Mouse (Mus musculus) testis, adult 2 months (tissue): ENCODE measurements around the gene Fchsd2. TPM values are rescaled to one million over a fixed set of nuclear protein-coding genes. Genes with fewer than 3 reads are reported as not detected.

ENCODE experiments used
- H3K27ac ChIP-seq: fragments of 200-500 bp; 2 replicates; pipeline ENCODE4 v1.5.1; 2012; ENCODE audit warnings: low read depth, low read length; ENCODE audit not compliant: control insufficient read depth, insufficient read depth
- H3K27me3 ChIP-seq: fragments of 200-500 bp; 2 replicates; pipeline ENCODE4 v1.6.1; 2012; ENCODE audit warnings: mild to moderate bottlenecking, low read length, moderate library complexity; ENCODE audit not compliant: control insufficient read depth, insufficient read depth
- H3K36me3 ChIP-seq: fragments of 200-500 bp; 2 replicates; pipeline ENCODE4 v1.6.1; 2012; ENCODE audit warnings: mild to moderate bottlenecking, low read length; ENCODE audit not compliant: control insufficient read depth, insufficient read depth
- H3K4me1 ChIP-seq: fragments of 200-500 bp; 2 replicates; pipeline ENCODE4 v1.6.1; 2012; ENCODE audit warnings: low read length; ENCODE audit not compliant: control insufficient read depth, insufficient read depth
- H3K4me3 ChIP-seq: fragments of 200-500 bp; 2 replicates; pipeline ENCODE4 v1.5.1; 2012; ENCODE audit warnings: low read depth, mild to moderate bottlenecking, low read length, moderate library complexity, mixed read lengths; ENCODE audit not compliant: control insufficient read depth
- CTCF ChIP-seq: fragments of 200-500 bp; IDR thresholded peaks from 2 replicates; pipeline ENCODE4 v1.5.1; 2012; ENCODE audit warnings: low read depth, mild to moderate bottlenecking, inconsistent platforms, low read length, moderate library complexity; ENCODE audit not compliant: control insufficient read depth, insufficient read depth, insufficient replicate concordance
- POLR2A ChIP-seq: fragments of 200-500 bp; IDR thresholded peaks from 2 replicates; pipeline ENCODE4 v1.6.1; 2012; ENCODE audit warnings: low read depth, mild to moderate bottlenecking, inconsistent platforms, low read length, moderate library complexity; ENCODE audit not compliant: control insufficient read depth
- polyA plus RNA-seq: library from polyadenylated mRNA; depleted of rRNA; stranded (reverse); fragments of >200 nt; gene quantifications from 2 replicates; pipeline ENCODE4 v1.2.3, GENCODE M21; 2012; rRNA removed

Fchsd2 gene
- polyA plus RNA-seq, 1 experiment: 5.8 TPM

DNA sequence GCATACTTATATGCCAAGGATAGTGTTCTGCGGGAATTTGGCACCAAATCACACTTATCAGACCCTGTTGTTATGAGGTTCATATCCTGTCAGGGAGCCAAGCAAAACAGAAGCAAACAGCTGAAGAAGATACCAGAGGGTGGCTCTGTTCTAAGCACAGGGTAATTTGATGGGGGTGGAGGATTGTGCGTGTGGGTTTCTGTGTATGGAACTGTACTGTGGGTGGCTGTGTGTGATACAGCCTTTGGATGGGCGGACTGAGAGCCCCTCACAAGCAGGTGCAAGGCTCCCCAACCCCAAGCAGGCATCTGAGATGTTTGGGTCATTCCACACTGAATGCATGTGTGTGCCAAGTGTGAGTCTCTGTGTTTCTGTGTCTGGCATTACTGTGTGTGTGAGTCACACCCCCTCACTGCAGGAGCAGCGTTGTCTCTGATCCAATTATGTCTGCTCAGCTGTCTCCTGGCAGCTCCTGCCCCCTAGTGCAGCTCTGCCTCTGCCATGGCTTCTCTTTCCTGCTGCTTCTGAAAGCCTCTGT, 236.0 kb downstream of the Fchsd2 start:
- Histone ChIP-seq H3K27me3 (no peaks in the 10 kb centered on the region), H3K27ac (no peak overlapping the region), H3K36me3 (no peaks in the 10 kb centered on the region), H3K4me1 (peaks cover 4% of the 10 kb centered on the region; the same call in 1 of the 2 replicates), H3K4me3 (no peak overlapping the region)
- TF ChIP-seq POLR2A (no peak), CTCF (no peak)

DNA sequence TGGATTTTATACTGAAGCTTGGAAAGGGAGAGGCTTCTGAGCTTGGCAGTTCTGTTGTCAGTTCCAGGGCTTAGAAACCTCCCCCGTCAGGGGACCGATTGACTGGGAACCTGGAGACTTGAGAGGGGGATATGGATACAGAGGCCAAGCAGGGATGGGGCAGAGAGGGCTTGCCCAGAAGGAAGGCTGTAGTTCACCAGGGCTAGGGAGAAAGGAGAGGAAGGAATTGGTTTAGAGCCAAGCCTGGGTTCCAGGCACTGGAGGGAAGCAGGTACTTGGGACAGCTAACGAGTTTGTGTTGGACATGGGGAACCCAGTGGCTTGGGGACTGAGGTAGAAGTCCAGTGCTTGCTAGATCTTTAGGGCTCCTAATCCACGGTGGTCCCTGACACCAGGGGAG, 236.9 kb downstream of the Fchsd2 start:
- H3K27me3 ChIP-seq: no peaks in the 10 kb centered on the region
- no peak overlapping the region for H3K4me3 ChIP-seq
- H3K27ac ChIP-seq: no peak overlapping the region
- no peaks in the 10 kb centered on the region for H3K36me3 ChIP-seq
- TF ChIP-seq POLR2A (no peak), CTCF (no peak)
- H3K4me1 ChIP-seq: peaks cover under 1% of the 10 kb centered on the region; the same call in 1 of the 2 replicates

DNA sequence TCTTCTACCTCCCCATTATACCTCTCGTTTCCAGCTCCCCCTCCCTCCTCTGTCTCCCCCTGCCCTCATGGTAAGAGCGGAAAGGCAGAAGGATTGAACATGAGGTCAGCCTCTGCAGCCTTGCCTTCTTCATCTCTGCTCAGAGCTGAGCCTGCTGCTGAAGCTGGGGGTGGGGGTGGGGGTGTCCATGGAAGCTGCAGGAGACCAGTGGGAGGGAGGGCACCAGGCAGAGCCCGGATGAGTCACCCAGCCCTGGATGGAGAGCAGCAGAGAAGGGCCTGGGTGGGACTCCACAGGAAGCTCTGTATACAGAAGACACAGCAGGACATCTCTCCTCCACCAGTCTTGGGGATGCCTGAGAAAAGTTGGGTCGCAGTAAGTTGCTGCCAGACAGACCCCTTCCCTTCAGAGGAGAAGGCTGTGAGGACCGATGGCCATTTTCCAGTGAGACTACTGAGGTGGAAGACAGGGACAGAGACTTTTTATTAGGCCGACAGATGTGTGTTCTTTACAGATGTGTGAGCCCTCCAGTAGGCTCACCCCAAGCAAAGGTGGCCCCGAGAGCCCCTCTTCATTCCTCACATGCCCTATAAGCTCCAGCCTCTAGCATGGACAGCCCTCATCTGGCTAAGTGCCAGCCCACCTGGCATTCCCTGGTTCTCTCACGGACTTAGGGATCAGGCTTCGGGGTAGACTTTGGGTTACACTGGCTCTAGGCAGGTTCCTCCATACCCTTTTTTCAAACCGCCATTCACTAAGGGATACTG, 237.6 kb downstream of the Fchsd2 start:
- Histone ChIP-seq H3K27me3 (no peaks in the 10 kb centered on the region), H3K27ac (no peak overlapping the region), H3K4me3 (no peak overlapping the region), H3K4me1 (no peaks in the 10 kb centered on the region), H3K36me3 (no peaks in the 10 kb centered on the region)
- TF ChIP-seq POLR2A (no peak), CTCF (no peak)

DNA sequence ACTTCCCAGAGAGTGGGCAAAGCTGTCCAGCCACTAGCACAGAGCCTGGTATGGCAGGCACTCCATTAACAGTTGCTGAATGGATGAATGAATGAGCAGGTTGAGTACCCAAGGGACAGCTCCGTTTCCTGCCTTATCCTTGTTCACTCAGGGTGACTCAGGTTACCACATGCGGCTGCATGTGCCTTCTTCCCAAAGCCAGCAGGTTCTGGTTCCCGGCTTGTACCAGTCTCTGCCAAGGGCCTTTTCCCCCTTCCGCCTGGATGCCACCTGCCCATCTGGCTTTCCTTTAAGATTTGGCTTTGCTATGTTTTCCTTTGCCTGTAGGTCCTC, 238.1 kb downstream of the Fchsd2 start:
- H3K27ac ChIP-seq: no peak overlapping the region
- no peaks in the 10 kb centered on the region for H3K4me1 ChIP-seq
- no peak overlapping the region for H3K4me3 ChIP-seq
- H3K27me3 ChIP-seq: no peaks in the 10 kb centered on the region
- no peaks in the 10 kb centered on the region for H3K36me3 ChIP-seq
- TF ChIP-seq CTCF (no peak), POLR2A (no peak)

DNA sequence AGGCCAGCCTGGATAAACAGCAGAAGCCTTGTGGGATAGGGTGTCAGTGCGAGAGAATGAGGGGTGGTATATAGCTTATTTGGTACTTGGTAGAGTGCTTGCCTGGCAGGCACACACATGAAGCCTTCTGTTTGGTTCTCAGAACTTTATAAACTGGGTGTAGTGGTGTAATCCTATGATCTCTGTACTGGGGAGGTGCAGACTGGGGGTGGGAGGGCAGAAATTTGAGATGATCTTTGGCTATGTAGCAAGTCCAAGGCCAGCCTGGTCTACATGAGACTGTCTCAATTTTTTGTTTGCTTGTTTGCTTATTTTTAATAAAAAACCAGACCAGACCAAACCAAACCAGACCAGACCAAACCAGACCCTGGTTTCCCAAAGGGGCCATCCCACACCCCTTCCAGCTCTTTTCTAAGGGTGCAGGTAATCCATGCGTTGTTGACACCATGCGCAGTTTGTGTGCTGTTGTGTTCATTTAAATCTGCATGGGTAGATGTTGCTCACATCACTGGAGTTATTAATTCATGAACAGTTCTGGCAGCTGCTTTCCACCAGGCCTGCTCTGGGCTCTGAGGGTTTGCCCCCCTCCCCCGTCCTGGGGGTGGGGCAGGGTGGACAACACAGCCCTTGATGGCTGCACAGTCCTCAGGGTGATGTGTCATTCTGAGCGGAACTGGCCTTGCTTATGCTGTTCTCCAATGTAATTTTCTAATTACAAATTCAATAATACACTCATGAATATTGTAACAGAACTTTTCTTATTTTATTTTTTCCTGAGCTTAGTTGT, 239.6 kb downstream of the Fchsd2 start:
- no peak overlapping the region for H3K4me3 ChIP-seq
- no peaks in the 10 kb centered on the region for H3K4me1 ChIP-seq
- no peaks in the 10 kb centered on the region for H3K27me3 ChIP-seq
- H3K27ac ChIP-seq: no peak overlapping the region
- no peak for TF ChIP-seq CTCF
- TF ChIP-seq POLR2A: no peak
- H3K36me3 ChIP-seq: no peaks in the 10 kb centered on the region

Other genes with a start within 250 kb of the Fchsd2 start
- 3.1 and 4.8 TPM in 2 replicates for gene Relt, start 229.4 kb upstream of the Fchsd2 start, polyA plus RNA-seq
- gene Arhgef17, start 160.8 kb upstream of the Fchsd2 start, polyA plus RNA-seq: 2.8 and 3.0 TPM in 2 replicates
- gene P2ry6, start 118.2 kb upstream of the Fchsd2 start, polyA plus RNA-seq: 2.1 and 2.9 TPM in 2 replicates
- gene P2ry2, start 80.0 kb upstream of the Fchsd2 start, polyA plus RNA-seq: 2.3 and 3.5 TPM in 2 replicates
- 2.2 and 2.9 TPM in 2 replicates for gene Atg16l2, start 209.4 kb downstream of the Fchsd2 start, polyA plus RNA-seq
- gene Stard10, start 224.2 kb downstream of the Fchsd2 start, polyA plus RNA-seq: 619 and 654 TPM in 2 replicates